In the genomic region with DNA sequence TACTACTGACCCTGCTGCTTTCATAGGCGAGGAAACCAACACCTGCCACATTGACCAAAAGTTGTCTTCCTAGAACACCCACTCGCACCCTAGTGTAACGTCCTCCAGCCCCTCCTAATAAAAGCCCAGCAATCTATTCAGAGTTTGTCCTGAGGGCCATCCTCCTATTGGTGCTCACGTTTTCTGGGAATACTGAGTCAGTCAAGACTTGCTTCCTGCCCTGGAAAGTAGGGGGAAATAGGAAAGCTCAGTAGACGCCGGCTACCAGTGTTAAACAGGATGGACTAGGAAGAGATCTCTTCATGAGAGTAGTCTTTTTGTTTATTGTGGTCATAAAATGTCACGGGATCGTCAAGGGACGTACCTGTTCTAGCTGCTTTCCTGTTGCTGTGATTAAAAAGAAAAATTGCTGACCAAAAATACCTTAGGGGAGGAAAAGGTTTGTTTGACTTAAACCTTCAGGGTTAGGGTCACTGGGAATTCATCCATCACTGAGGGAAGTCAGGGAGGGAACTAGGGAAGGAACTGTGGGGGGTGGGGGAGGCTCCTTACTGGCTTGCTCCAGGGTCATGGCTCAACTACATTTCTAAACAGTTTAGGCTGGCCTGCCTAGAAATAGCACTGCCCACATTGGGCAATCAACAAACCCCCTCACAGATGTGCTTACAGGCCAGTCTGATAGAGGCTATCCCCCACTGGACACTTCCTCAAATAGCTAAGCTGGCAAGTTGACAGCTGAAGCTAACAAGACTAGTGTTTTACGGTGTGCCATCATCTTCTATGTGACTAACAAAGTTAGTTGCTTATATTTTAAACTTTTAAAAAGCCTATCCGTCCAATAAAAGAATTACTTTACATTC, we compare ENCODE assay signal across 9 mouse cellular contexts. TPM values are rescaled to one million over a fixed set of nuclear protein-coding genes. Genes with fewer than 3 reads are reported as not detected.
A peak's percentile ranks its signal among the peaks of the same experiment; 100 is the strongest.
DNase-seq lines count a peak whose midpoint lies in the region; ATAC-seq and TF ChIP-seq lines count a peak whose summit lies in the region.
"Had no signal": no experiment of that assay in that cellular context is flagged by ENCODE, and none has a peak within 500 bp of the region (broad histone marks: within the 10 kb centered on the region; RNA-seq: fewer than 3 reads in every experiment).

No protein-coding gene starts in this region.

- no peak for TF ChIP-seq POLR2A in spleen, adult 2 months (IDR thresholded peaks at IDR 0.05; ENCODE audit: low read depth, low read length)

- no peak for DNase-seq in spleen, adult 2 months (ENCODE audit: low read depth in 1 of 2, low spot score in 2 of 2)
- DNase-seq in spleen, adult 12 weeks (ENCODE audit: low spot score) = no peak
- DNase-seq in forebrain, embryonic 11.5 days (ENCODE audit: low spot score) = no peak
- peak; percentile 29 for DNase-seq in limb, embryonic 11.5 days (ENCODE audit: low spot score)
- no peak for DNase-seq in urinary bladder, adult 2 months (ENCODE audit: low spot score)
- DNase-seq in Muller cell, postnatal 12 days (ENCODE audit: inconsistent ontology term) = no peak
- DNase-seq in thymus, postnatal 4 days = no peak

- H3K4me2 ChIP-seq in forebrain, embryonic 11.5 days (ENCODE audit: low read depth, low read length, severe bottlenecking) = peak overlapping the region; percentile 68
- H3K4me2 ChIP-seq in limb, embryonic 11.5 days (ENCODE audit: low read depth, severe bottlenecking) = peak overlapping the region; percentile 95
- H3K4me2 ChIP-seq in neural tube, embryonic 15.5 days = peak overlapping the region; percentile 79

- peaks cover 11% of the 10 kb centered on the region; the same call in 1 of the 2 replicates for H3K4me1 ChIP-seq in spleen, adult 2 months (ENCODE audit: control insufficient read depth, insufficient read depth, insufficient read length)
- H3K4me1 ChIP-seq in forebrain, embryonic 11.5 days (replicated peaks; ENCODE audit: control insufficient read depth, insufficient read depth, low read length) = peaks cover 3% of the 10 kb centered on the region; the same call in 1 of the 2 replicates
- peaks cover 11% of the 10 kb centered on the region for H3K4me1 ChIP-seq in limb, embryonic 11.5 days (ENCODE audit: control insufficient read depth, insufficient read depth, low read length)
- H3K4me1 ChIP-seq in neural tube, embryonic 15.5 days = peaks cover 31% of the 10 kb centered on the region

- no peaks in the 10 kb centered on the region for H3K27me3 ChIP-seq in spleen, adult 2 months (ENCODE audit: control insufficient read depth, insufficient read depth, low read length)
- H3K27me3 ChIP-seq in forebrain, embryonic 11.5 days (ENCODE audit: control insufficient read depth, insufficient read depth, low read length) = no peaks in the 10 kb centered on the region
- no peaks in the 10 kb centered on the region for H3K27me3 ChIP-seq in limb, embryonic 11.5 days (ENCODE audit: control insufficient read depth, insufficient read depth, low read length)
- 0 out of 2 replicates have a peak, but pooled peaks cover 4% of the 10 kb centered on the region for H3K27me3 ChIP-seq in neural tube, embryonic 15.5 days (replicated peaks)

- no peak for TF ChIP-seq CTCF in spleen, adult 2 months (IDR thresholded peaks at IDR 0.05; ENCODE audit: extremely low read depth, insufficient read depth, insufficient read length, insufficient replicate concordance)

- no peak overlapping the region for H3K4me3 ChIP-seq in spleen, adult 2 months (ENCODE audit: extremely low read depth, insufficient read depth, insufficient read length)
- peak overlapping the region; percentile 98 for H3K4me3 ChIP-seq in forebrain, embryonic 11.5 days (ENCODE audit: low read depth, low read length)
- peak overlapping the region; percentile 99 for H3K4me3 ChIP-seq in limb, embryonic 11.5 days (ENCODE audit: low read depth, low read length)
- H3K4me3 ChIP-seq in neural tube, embryonic 15.5 days (replicated peaks) = peak overlapping the region; percentile 100

- 49% methylated on average over 11 of the region's 11 CpGs for WGBS in spleen, adult 2 months
- 49% methylated on average over 11 of the region's 11 CpGs for WGBS in forebrain, embryonic 11.5 days
- WGBS in limb, embryonic 11.5 days = 31% methylated on average over 11 of the region's 11 CpGs
- 26% methylated on average over 11 of the region's 11 CpGs for WGBS in neural tube, embryonic 15.5 days

- H3K9me3 ChIP-seq in forebrain, embryonic 11.5 days (ENCODE audit: control insufficient read depth, low read length) = no peaks in the 10 kb centered on the region
- no peaks in the 10 kb centered on the region for H3K9me3 ChIP-seq in limb, embryonic 11.5 days (ENCODE audit: control insufficient read depth, low read length)
- H3K9me3 ChIP-seq in neural tube, embryonic 15.5 days (replicated peaks) = no peaks in the 10 kb centered on the region

- H3K27ac ChIP-seq in spleen, adult 2 months (ENCODE audit: insufficient read depth, low read length) = peak overlapping the region; percentile 28; the same call in 1 of the 2 replicates
- H3K27ac ChIP-seq in forebrain, embryonic 11.5 days (ENCODE audit: low read depth, low read length) = 0 out of 2 replicates have a peak overlapping the region, but pooled peaks have one; percentile 100
- no peak overlapping the region for H3K27ac ChIP-seq in limb, embryonic 11.5 days (replicated peaks; ENCODE audit: low read depth, low read length)
- peak overlapping the region; percentile 100 for H3K27ac ChIP-seq in neural tube, embryonic 15.5 days (replicated peaks)

- peak overlapping the region; percentile 99 for H3K9ac ChIP-seq in forebrain, embryonic 11.5 days (ENCODE audit: low read length)
- peak overlapping the region; percentile 99 for H3K9ac ChIP-seq in limb, embryonic 11.5 days (ENCODE audit: low read length)
- peak overlapping the region; percentile 99 for H3K9ac ChIP-seq in neural tube, embryonic 15.5 days (replicated peaks)

- 0 out of 2 replicates have a peak, but pooled peaks cover 4% of the 10 kb centered on the region for H3K36me3 ChIP-seq in spleen, adult 2 months (ENCODE audit: control insufficient read depth, insufficient read depth, low read length)
- no peaks in the 10 kb centered on the region; the same call in 1 of the 2 replicates for H3K36me3 ChIP-seq in forebrain, embryonic 11.5 days (ENCODE audit: control insufficient read depth, insufficient read depth, low read length)
- H3K36me3 ChIP-seq in limb, embryonic 11.5 days (ENCODE audit: control insufficient read depth, insufficient read depth, low read length) = no peaks in the 10 kb centered on the region
- peaks cover 12% of the 10 kb centered on the region; the same call in 1 of the 2 replicates for H3K36me3 ChIP-seq in neural tube, embryonic 15.5 days

- ATAC-seq in forebrain, embryonic 11.5 days (replicated peaks; ENCODE audit: low FRiP score) = no peak
- ATAC-seq in limb, embryonic 11.5 days (ENCODE audit: insufficient number of reproducible peaks, low FRiP score, low TSS enrichment, low read depth) = no peak
- ATAC-seq in neural tube, embryonic 15.5 days (ENCODE audit: low FRiP score) = no peak

RNA-seq across cellular contexts. Expression of a gene that starts 0.9 kb away (rescaled TPM):
- polyA plus RNA-seq in spleen, adult 2 months (2012; rRNA removed) = 3.6 and 3.9 TPM in 2 replicates
- 26.7 and 31.2 TPM in 2 replicates for polyA plus RNA-seq in forebrain, embryonic 11.5 days (2014; fragmentation: Nextera tagmentation; extraction: Ambion mirVana)
- 20.6 and 21.0 TPM in 2 replicates for polyA plus RNA-seq in limb, embryonic 11.5 days (2014; fragmentation: Nextera tagmentation; extraction: Ambion mirVana)
- 32.1 and 33.9 TPM in 2 replicates for polyA plus RNA-seq in neural tube, embryonic 15.5 days (2015; fragmentation: Nextera tagmentation; extraction: Ambion mirVana)
- polyA plus RNA-seq in urinary bladder, adult 2 months (2012; rRNA removed) = 5.8 and 7.5 TPM in 2 replicates

RNA-seq across cellular contexts. Expression of a gene that starts 26.3 kb away (rescaled TPM):
- 0.12 and 0.32 TPM in 2 replicates for polyA plus RNA-seq in spleen, adult 2 months (2012; rRNA removed)
- 0.13 TPM in 1 of 2 replicates, not detected in the other for polyA plus RNA-seq in forebrain, embryonic 11.5 days (2014; fragmentation: Nextera tagmentation; extraction: Ambion mirVana)
- 0.51 and 0.55 TPM in 2 replicates for polyA plus RNA-seq in limb, embryonic 11.5 days (2014; fragmentation: Nextera tagmentation; extraction: Ambion mirVana)
- 1.2 and 1.4 TPM in 2 replicates for polyA plus RNA-seq in neural tube, embryonic 15.5 days (2015; fragmentation: Nextera tagmentation; extraction: Ambion mirVana)
- polyA plus RNA-seq in urinary bladder, adult 2 months (2012; rRNA removed) = 0.04 and 0.12 TPM in 2 replicates

RNA-seq across cellular contexts. Expression of a gene that starts 34.7 kb away (rescaled TPM):
- 6.9 and 10.2 TPM in 2 replicates for polyA plus RNA-seq in spleen, adult 2 months (2012; rRNA removed)
- polyA plus RNA-seq in forebrain, embryonic 11.5 days (2014; fragmentation: Nextera tagmentation; extraction: Ambion mirVana) = 4.8 and 5.2 TPM in 2 replicates
- 5.5 and 7.1 TPM in 2 replicates for polyA plus RNA-seq in limb, embryonic 11.5 days (2014; fragmentation: Nextera tagmentation; extraction: Ambion mirVana)
- 14.2 and 17.0 TPM in 2 replicates for polyA plus RNA-seq in neural tube, embryonic 15.5 days (2015; fragmentation: Nextera tagmentation; extraction: Ambion mirVana)
- 13.7 TPM in 2 replicates for polyA plus RNA-seq in urinary bladder, adult 2 months (2012; rRNA removed)

RNA-seq across cellular contexts. Expression of a gene that starts 41.9 kb away (rescaled TPM):
- polyA plus RNA-seq in spleen, adult 2 months (2012; rRNA removed) = not detected in 2 replicates
- 0.63 TPM in 1 of 2 replicates, not detected in the other for polyA plus RNA-seq in forebrain, embryonic 11.5 days (2014; fragmentation: Nextera tagmentation; extraction: Ambion mirVana)
- polyA plus RNA-seq in limb, embryonic 11.5 days (2014; fragmentation: Nextera tagmentation; extraction: Ambion mirVana) = not detected in 2 replicates
- polyA plus RNA-seq in neural tube, embryonic 15.5 days (2015; fragmentation: Nextera tagmentation; extraction: Ambion mirVana) = not detected in 2 replicates
- not detected in 2 replicates for polyA plus RNA-seq in urinary bladder, adult 2 months (2012; rRNA removed)
- polyA plus RNA-seq: testis, adult 2 months had no signal

RNA-seq across cellular contexts. Expression of a gene that starts 43.2 kb away (rescaled TPM):
- 7.4 and 11.5 TPM in 2 replicates for polyA plus RNA-seq in spleen, adult 2 months (2012; rRNA removed)
- polyA plus RNA-seq in forebrain, embryonic 11.5 days (2014; fragmentation: Nextera tagmentation; extraction: Ambion mirVana) = 17.8 and 18.0 TPM in 2 replicates
- polyA plus RNA-seq in limb, embryonic 11.5 days (2014; fragmentation: Nextera tagmentation; extraction: Ambion mirVana) = 16.2 and 17.1 TPM in 2 replicates
- polyA plus RNA-seq in neural tube, embryonic 15.5 days (2015; fragmentation: Nextera tagmentation; extraction: Ambion mirVana) = 13.9 and 14.8 TPM in 2 replicates
- polyA plus RNA-seq in urinary bladder, adult 2 months (2012; rRNA removed) = 8.9 and 11.0 TPM in 2 replicates
